Mouse (Mus musculus) forebrain, embryonic 11.5 days (tissue): ENCODE measurements around the gene B3gntl1. TPM values are rescaled to one million over a fixed set of nuclear protein-coding genes. Genes with fewer than 3 reads are reported as not detected.

Experiments used
- ATAC-seq: fragments of 200-750 bp; cut with Nextera tagmentation; replicated peaks from 2 replicates; pipeline ENCODE4 v1.8.0; 2017; ENCODE audit warnings: moderate TSS enrichment; ENCODE audit not compliant: low FRiP score
- DNase-seq: peaks from one replicate; pipeline ENCODE4 v3.0.0-alpha.2; 2017; ENCODE audit warnings: low spot score
- H3K27ac ChIP-seq: fragments of 300-500 bp; sonication (generic); 2 replicates; pipeline ENCODE4 v1.5.1; 2014; ENCODE audit warnings: low read depth, low read length
- H3K27me3 ChIP-seq: fragments of 300-500 bp; sonication (generic); 2 replicates; pipeline ENCODE4 v1.6.1; 2014; ENCODE audit warnings: mild to moderate bottlenecking, low read length, mixed read lengths; ENCODE audit not compliant: control insufficient read depth, insufficient read depth
- H3K36me3 ChIP-seq: fragments of 300-500 bp; sonication (generic); 2 replicates; pipeline ENCODE4 v1.6.1; 2014; ENCODE audit warnings: mild to moderate bottlenecking, low read length, moderate library complexity, mixed read lengths; ENCODE audit not compliant: control insufficient read depth, insufficient read depth
- H3K4me1 ChIP-seq: fragments of 300-500 bp; sonication (generic); replicated peaks from 2 replicates; pipeline ENCODE4 v1.6.1; 2014; ENCODE audit warnings: low read length, mixed read lengths; ENCODE audit not compliant: control insufficient read depth, insufficient read depth
- H3K4me2 ChIP-seq: fragments of 300-500 bp; sonication (generic); 2 replicates; pipeline ENCODE4 v1.6.1; 2014; ENCODE audit warnings: low read depth, mild to moderate bottlenecking, low read length, moderate library complexity, mixed read lengths; ENCODE audit not compliant: severe bottlenecking
- H3K4me3 ChIP-seq: fragments of 300-500 bp; sonication (generic); 2 replicates; pipeline ENCODE4 v1.5.1; 2014; ENCODE audit warnings: low read depth, low read length
- H3K9ac ChIP-seq: fragments of 300-500 bp; sonication (generic); 2 replicates; pipeline ENCODE4 v1.6.1; 2014; ENCODE audit warnings: low read length
- H3K9me3 ChIP-seq: fragments of 300-500 bp; sonication (generic); 2 replicates; pipeline ENCODE4 v1.6.1; 2016; ENCODE audit warnings: low read length, mixed read lengths; ENCODE audit not compliant: control insufficient read depth
- WGBS: fragments of 180-500 bp; shearing (Covaris S2); extraction: QIAGEN DNeasy Blood & Tissue Kit; methylation state at CpG from one replicate; pipeline ENCODE4 v1.1.7; 2014; 5-methylcytosine and 5-hydroxymethylcytosine counted together
- polyA plus RNA-seq: library from polyadenylated mRNA; unstranded; fragments of >200 nt; fragmentation: Nextera tagmentation; extraction: Ambion mirVana; gene quantifications from 2 replicates; pipeline ENCODE4 v1.2.1, GENCODE M21; 2014

Gene B3gntl1
- polyA plus RNA-seq, 1 experiment from 2014 or later = 7.6 TPM

DNA sequence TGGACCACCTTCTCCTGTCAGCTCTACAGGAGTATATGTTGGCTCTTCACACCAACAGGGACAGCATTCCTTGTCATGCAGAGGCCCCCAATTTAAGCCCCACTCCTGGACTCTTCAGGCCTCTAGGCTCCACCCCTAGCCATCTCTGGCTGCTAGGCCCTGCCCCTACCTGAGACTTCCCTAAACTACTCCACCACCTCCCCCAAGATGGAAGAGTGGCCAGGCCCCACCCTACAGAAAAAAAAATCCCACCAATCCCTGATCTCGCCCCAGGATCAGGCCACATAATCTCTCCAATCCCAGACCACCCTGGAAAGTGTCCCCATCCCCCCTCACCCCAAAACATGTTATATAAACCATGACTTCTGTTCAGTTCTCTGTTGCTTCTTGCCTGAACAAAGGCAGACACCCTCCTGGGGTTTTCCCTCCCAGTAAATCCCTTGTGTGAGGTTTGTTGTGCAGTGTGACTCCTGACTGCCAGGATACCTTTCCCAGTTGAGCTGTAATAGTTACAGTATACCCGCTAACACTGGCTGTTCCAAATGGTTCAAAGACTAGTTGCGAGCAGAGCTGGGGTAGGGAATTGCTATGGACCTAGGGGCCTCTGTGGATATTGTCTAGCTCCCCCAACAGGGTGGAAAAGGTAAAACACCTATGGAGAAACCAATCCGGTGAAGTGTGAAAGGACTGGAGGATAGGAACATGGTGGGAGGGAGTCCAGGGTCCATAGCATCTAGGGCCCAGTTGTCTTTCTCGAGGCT lies 22.5 kb upstream of the B3gntl1 start:
- no peak overlapping the region for H3K4me3 ChIP-seq
- WGBS = 82% methylated on average over 5 of the region's 5 CpGs
- no peak overlapping the region for H3K9ac ChIP-seq
- no peak for ATAC-seq
- H3K27me3 ChIP-seq = no peaks in the 10 kb centered on the region; the same call in 1 of the 2 replicates
- no peaks in the 10 kb centered on the region for H3K36me3 ChIP-seq
- no peaks in the 10 kb centered on the region for H3K9me3 ChIP-seq
- no peak overlapping the region for H3K27ac ChIP-seq
- H3K4me2 ChIP-seq = no peak overlapping the region
- no peak for DNase-seq
- no peaks in the 10 kb centered on the region for H3K4me1 ChIP-seq

DNA sequence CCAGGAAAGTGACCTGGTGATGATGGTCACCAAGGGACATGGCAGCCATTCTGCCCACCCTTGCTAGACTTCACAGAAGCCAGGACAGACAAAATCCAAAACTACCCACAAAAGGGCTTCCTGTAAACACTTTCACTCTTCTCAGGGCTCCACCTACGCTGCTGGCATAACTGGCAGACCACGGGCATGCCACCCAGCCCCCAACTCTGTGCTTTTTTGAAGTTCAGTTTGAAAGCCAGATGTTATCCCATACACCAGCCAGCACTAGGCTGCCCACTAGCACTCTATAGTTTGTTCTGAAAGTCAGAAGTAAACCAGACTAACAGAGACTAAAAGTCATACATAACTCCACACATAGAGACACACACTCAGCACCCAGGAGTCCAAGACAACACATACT lies 15.1 kb upstream of the B3gntl1 start:
- Histone ChIP-seq H3K27ac (no peak overlapping the region), H3K27me3 (no peaks in the 10 kb centered on the region), H3K9me3 (no peaks in the 10 kb centered on the region), H3K9ac (no peak overlapping the region), H3K4me2 (no peak overlapping the region), H3K4me3 (no peak overlapping the region), H3K4me1 (no peaks in the 10 kb centered on the region), H3K36me3 (no peaks in the 10 kb centered on the region)
- 90% methylated on average over 2 of the region's 2 CpGs for WGBS
- DNase-seq = no peak
- ATAC-seq = no peak

DNA sequence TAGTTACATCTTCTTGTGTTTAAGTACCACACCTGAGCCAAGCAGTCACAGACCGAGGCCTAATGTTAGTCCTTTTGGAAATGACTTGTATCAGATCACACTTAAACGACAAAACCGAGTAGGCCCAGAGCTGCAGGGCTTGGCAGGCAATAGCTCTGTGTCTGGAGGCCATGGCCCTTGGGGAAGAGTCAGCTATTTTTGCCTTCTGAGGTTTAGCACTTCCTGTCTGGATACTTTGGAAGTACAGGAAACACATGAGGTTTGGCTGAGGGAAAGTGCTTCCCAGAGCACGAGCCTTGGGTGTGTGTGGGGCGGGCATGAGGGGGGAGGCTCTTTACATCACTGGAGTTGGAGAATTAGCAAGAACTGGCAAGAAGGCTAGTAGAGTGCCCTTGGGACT lies 13.7 kb upstream of the B3gntl1 start:
- WGBS = 84% methylated on average over 5 of the region's 5 CpGs
- DNase-seq (no peak), ATAC-seq (no peak)
- H3K4me1 ChIP-seq = no peaks in the 10 kb centered on the region
- H3K4me2 ChIP-seq = no peak overlapping the region
- H3K9me3 ChIP-seq = no peaks in the 10 kb centered on the region
- H3K9ac ChIP-seq = no peak overlapping the region
- no peaks in the 10 kb centered on the region for H3K36me3 ChIP-seq
- H3K27me3 ChIP-seq = no peaks in the 10 kb centered on the region
- no peak overlapping the region for H3K4me3 ChIP-seq
- no peak overlapping the region for H3K27ac ChIP-seq

DNA sequence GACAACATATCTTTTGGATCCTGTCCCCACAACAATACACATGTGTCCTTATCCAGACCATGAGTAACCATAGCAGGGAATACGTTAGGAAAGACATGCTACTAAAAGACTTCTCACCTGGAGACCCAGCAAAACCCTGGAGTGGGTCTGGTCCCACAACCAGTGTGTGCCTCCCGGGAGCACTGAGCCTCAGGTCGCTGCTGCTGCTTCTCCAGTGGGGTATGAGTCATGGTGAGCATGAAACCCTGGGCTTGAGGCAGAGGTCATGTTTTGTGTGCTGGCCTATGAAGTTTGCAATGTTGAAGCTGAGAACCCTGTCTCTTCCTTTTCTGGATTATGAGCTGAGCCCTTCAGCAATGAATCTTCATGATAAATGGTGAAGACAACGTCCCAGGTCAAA lies 13.1 kb upstream of the B3gntl1 start:
- no peaks in the 10 kb centered on the region for H3K4me1 ChIP-seq
- H3K27me3 ChIP-seq = no peaks in the 10 kb centered on the region
- no peak overlapping the region for H3K4me3 ChIP-seq
- H3K4me2 ChIP-seq = no peak overlapping the region
- WGBS = 84% methylated on average over 4 of the region's 4 CpGs
- no peak overlapping the region for H3K9ac ChIP-seq
- no peaks in the 10 kb centered on the region for H3K36me3 ChIP-seq
- no peaks in the 10 kb centered on the region for H3K9me3 ChIP-seq
- H3K27ac ChIP-seq = no peak overlapping the region
- ATAC-seq (no peak), DNase-seq (no peak)

DNA sequence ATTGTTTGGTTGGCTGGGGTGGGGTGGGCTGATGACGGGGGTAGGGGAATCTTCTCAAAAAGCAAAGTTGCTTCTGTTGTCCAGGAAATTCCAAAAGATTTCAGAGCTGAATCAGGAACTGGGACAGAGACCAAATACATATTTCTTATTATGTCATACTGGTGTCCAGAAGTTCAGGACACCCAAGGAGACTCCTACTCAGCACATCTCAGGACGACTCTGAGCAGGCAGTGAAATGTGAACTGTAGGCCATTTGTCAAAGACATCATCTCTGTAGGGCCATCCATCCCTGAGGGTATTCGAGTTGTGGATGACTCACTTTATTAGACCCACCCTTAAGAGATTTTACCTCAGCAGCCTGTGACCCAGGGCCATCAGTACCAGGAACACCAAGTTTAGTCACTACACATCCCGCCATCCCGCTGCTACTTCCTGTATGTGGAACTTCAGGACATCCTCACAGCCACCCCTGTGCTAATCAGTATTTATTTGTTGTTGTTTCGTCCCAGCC lies 12.6 kb upstream of the B3gntl1 start:
- no peak overlapping the region for H3K9ac ChIP-seq
- H3K27me3 ChIP-seq = no peaks in the 10 kb centered on the region
- no peak overlapping the region for H3K4me3 ChIP-seq
- H3K4me1 ChIP-seq = no peaks in the 10 kb centered on the region
- WGBS = 80% methylated on average over 6 of the region's 6 CpGs
- no peak for ATAC-seq
- H3K27ac ChIP-seq = no peak overlapping the region
- no peaks in the 10 kb centered on the region for H3K9me3 ChIP-seq
- H3K36me3 ChIP-seq = no peaks in the 10 kb centered on the region
- DNase-seq = no peak
- H3K4me2 ChIP-seq = no peak overlapping the region

DNA sequence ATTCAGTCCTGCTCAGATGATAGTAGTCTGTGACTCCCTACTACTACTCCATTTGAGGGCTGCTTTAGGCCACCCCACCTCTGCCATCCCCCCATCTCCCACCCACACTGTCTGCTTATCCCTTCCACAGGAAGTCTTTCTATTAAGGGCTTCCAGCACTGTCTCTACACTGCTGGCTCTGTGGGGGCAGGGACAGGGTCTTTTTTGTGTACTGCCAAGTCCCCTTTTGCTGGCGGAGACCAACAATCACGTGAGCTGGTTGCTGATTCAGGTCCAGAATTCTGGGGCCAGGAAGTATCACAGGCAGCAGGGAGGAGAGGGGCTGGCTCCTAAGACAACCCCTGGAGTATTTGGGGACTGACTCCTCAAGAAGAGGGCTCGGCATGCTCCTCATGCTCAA lies 10.3 kb upstream of the B3gntl1 start:
- Histone ChIP-seq H3K27ac (no peak overlapping the region), H3K27me3 (no peaks in the 10 kb centered on the region), H3K36me3 (no peaks in the 10 kb centered on the region), H3K4me2 (no peak overlapping the region), H3K4me3 (no peak overlapping the region), H3K9me3 (no peaks in the 10 kb centered on the region), H3K4me1 (no peaks in the 10 kb centered on the region), H3K9ac (no peak overlapping the region)
- WGBS = 70% methylated on average over 3 of the region's 3 CpGs
- DNase-seq (no peak), ATAC-seq (no peak)

DNA sequence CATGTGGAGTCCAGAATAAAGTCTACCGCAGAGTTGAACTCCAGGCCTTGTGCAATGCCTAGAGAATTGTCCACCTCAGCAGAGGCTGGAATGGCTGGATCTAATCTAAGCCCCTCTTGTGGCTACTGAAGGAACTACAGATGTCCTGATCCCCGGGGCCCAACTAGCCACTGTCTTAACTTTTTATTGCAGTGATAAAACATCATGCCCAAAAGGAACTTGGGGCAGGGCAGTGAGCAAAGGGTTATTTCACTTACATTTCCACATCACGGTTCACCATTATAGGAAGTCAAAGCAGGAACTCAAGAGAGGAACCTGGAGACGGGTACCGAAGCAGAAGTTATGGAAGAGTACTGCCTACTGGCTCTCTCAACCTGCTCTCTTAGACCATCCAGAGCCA lies 7.8 kb upstream of the B3gntl1 start:
- H3K9me3 ChIP-seq = no peaks in the 10 kb centered on the region
- 80% methylated on average over 5 of the region's 5 CpGs for WGBS
- H3K27ac ChIP-seq = no peak overlapping the region
- no peak overlapping the region for H3K9ac ChIP-seq
- DNase-seq (no peak), ATAC-seq (no peak)
- H3K36me3 ChIP-seq = no peaks in the 10 kb centered on the region
- no peak overlapping the region for H3K4me3 ChIP-seq
- no peak overlapping the region for H3K4me2 ChIP-seq
- H3K4me1 ChIP-seq = no peaks in the 10 kb centered on the region
- no peaks in the 10 kb centered on the region for H3K27me3 ChIP-seq

DNA sequence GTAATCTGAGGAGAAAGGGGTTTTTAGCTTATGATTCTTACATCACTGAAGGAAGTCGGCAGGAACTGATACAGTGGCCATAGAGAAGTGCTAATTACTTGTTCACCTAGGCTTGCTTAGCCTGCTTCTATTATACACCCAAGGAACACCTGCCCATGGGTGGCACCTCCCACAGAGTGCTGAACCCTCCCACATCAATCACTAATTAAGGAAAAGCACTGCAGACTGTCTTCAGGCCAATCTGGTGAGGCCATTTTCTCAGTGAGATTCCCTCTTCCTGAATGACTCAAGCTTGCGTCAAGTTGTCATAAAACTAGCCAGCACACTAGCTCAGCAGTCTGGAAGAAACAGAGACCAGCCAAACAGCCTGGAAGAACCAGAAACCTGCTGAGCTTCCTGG lies 6.6 kb upstream of the B3gntl1 start:
- Histone ChIP-seq H3K4me3 (no peak overlapping the region), H3K9ac (no peak overlapping the region), H3K27ac (no peak overlapping the region), H3K36me3 (no peaks in the 10 kb centered on the region), H3K9me3 (no peaks in the 10 kb centered on the region), H3K4me1 (no peaks in the 10 kb centered on the region), H3K27me3 (no peaks in the 10 kb centered on the region), H3K4me2 (no peak overlapping the region)
- ATAC-seq (no peak), DNase-seq (no peak)
- WGBS = 80% methylated on average over 2 of the region's 2 CpGs

DNA sequence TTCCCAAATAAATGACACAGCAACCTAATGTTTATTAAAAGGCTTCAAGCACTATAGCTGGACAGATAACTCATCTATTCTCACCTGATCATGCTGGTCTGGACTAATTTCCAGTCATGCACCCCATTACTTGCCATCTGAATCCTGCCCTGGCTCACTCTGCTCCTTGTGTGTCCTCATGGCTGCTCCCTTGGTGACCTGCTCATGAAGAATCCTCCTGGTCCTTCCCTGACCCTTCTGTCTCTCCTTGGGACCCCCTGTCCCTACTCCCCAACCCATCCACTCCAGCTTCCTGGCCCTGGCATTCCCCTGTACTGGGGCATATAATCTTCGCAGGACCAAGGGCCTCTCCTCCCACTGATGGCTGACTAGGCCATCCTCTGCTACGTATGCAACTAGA lies 3.9 kb upstream of the B3gntl1 start:
- no peak overlapping the region for H3K9ac ChIP-seq
- H3K4me1 ChIP-seq = no peaks in the 10 kb centered on the region; the same call in 1 of the 2 replicates
- no peak overlapping the region for H3K27ac ChIP-seq
- no peaks in the 10 kb centered on the region for H3K27me3 ChIP-seq
- H3K4me3 ChIP-seq = no peak overlapping the region
- H3K36me3 ChIP-seq = no peaks in the 10 kb centered on the region
- no peak overlapping the region for H3K4me2 ChIP-seq
- no peaks in the 10 kb centered on the region for H3K9me3 ChIP-seq
- ATAC-seq = no peak
- DNase-seq = no peak
- 88% methylated on average over 2 of the region's 2 CpGs for WGBS
